Mouse (Mus musculus) cortical plate, adult 2 months (tissue): ENCODE measurements around the gene Chrnd.

ENCODE experiments used
- CTCF ChIP-seq: fragments of 200-500 bp; IDR thresholded peaks from 2 replicates; pipeline ENCODE4 v1.5.1; 2011; ENCODE audit warnings: mild to moderate bottlenecking, control low read depth, low read length; ENCODE audit not compliant: insufficient read depth; ENCODE audit errors: extremely low read depth
- POLR2A ChIP-seq: fragments of 200-500 bp; IDR thresholded peaks from 2 replicates; pipeline ENCODE4 v1.6.1; 2011; ENCODE audit warnings: mild to moderate bottlenecking, low read length, control low read depth; ENCODE audit not compliant: insufficient read depth; ENCODE audit errors: extremely low read depth

- TF ChIP-seq POLR2A = no peak
- TF ChIP-seq CTCF = peak; percentile 74
Observed at GRCm38 (mm10) chr1:87184751-87185139, 5.7 kb upstream of the Chrnd start.
